Mouse (Mus musculus) granulocyte monocyte progenitor cell, adult 5-6 weeks (primary cell): ENCODE data around the gene Prm1. TPM values are rescaled to one million over a fixed set of nuclear protein-coding genes. Genes with fewer than 3 reads are reported as not detected.

Experiments used
- ATAC-seq: replicated peaks from 2 replicates; pipeline ENCODE4 v1.8.0; 2016; ENCODE audit warnings: mild to moderate bottlenecking, moderate TSS enrichment, inconsistent platforms; ENCODE audit not compliant: poor library complexity, severe bottlenecking
- total RNA-seq, 2 experiments: library from RNA; stranded (forward) in 1 of 2; stranded (reverse) in 1 of 2; fragments of 200-712, 200-1000 nt in 1 of 2; fragments of >200 nt in 1 of 2; fragmentation: Nextera tagmentation in 1 of 2; gene quantifications; 2 replicates each; pipeline ENCODE4 v1.2.3; 2014 to 2017

Gene Prm1
- total RNA-seq, 2 experiments from 2014 or later: not detected

GRCm38 (mm10) chr16:10761182-10761581, 44.5 kb downstream of the Prm1 start:
- ATAC-seq: no peak; the same call in 1 of the 2 replicates

- ATAC-seq: peak; percentile 50; the same call in 1 of the 2 replicates
Measured at GRCm38 (mm10) chr16:10756168-10756567, 49.5 kb downstream of the Prm1 start.

GRCm38 (mm10) chr16:10754521-10755296, 50.9 kb downstream of the Prm1 start:
- peak; percentile 26; the same call in 1 of the 2 replicates for ATAC-seq

- no peak for ATAC-seq
Measured at GRCm38 (mm10) chr16:10749824-10750223, 55.8 kb downstream of the Prm1 start.

- no peak for ATAC-seq
Measured at GRCm38 (mm10) chr16:10749226-10749625, 56.4 kb downstream of the Prm1 start.

Other genes with a start within 250 kb of the Prm1 start
- gene Socs1, start 20.3 kb downstream of the Prm1 start, total RNA-seq (2014; fragmentation: Nextera tagmentation): 0.41 TPM in 1 of 2 replicates, not detected in the other
- gene Socs1, start 20.3 kb downstream of the Prm1 start, total RNA-seq (2017): 1.2 TPM in 2 replicates
- not detected in 2 replicates for gene Tnp2, start 17.2 kb downstream of the Prm1 start, total RNA-seq (2014; fragmentation: Nextera tagmentation)
- not detected in 2 replicates for gene Tnp2, start 17.2 kb downstream of the Prm1 start, total RNA-seq (2017)
- gene Prm3, start 14.9 kb downstream of the Prm1 start, total RNA-seq (2014; fragmentation: Nextera tagmentation): not detected in 2 replicates
- gene Prm3, start 14.9 kb downstream of the Prm1 start, total RNA-seq (2017): not detected in 2 replicates
- not detected in 2 replicates for gene Prm2, start 9.7 kb downstream of the Prm1 start, total RNA-seq (2014; fragmentation: Nextera tagmentation)
- not detected in 2 replicates for gene Prm2, start 9.7 kb downstream of the Prm1 start, total RNA-seq (2017)
- not detected in 2 replicates for gene Gm11172, start 7.1 kb upstream of the Prm1 start, total RNA-seq (2014; fragmentation: Nextera tagmentation)
- not detected in 2 replicates for gene Gm11172, start 7.1 kb upstream of the Prm1 start, total RNA-seq (2017)
- gene Rmi2, start 29.2 kb upstream of the Prm1 start, total RNA-seq (2014; fragmentation: Nextera tagmentation): 10.5 and 13.9 TPM in 2 replicates
- gene Rmi2, start 29.2 kb upstream of the Prm1 start, total RNA-seq (2017): 5.4 and 5.5 TPM in 2 replicates